Mouse (Mus musculus): ENCODE measurements around the gene Gtf3c1.

- no peak for TF ChIP-seq CTCF (IDR thresholded peaks at IDR 0.05; ENCODE audit: extremely low read depth, insufficient read length, insufficient replicate concordance, low read depth, low read length)
- TF ChIP-seq POLR2A (IDR thresholded peaks at IDR 0.05; ENCODE audit: low read depth, low read length), result no peak
Measured at GRCm38 (mm10) chr7:125670865-125671264, 36.7 kb downstream of the Gtf3c1 start.

Measured in small intestine, adult 2 months (tissue).